Mouse (Mus musculus): ENCODE measurements around the gene Ppp4r4. TPM values are rescaled to one million over a fixed set of nuclear protein-coding genes. Genes with fewer than 3 reads are reported as not detected.

Ppp4r4 gene
- total and polyA plus RNA-seq, 3 experiments = 1.0 to 3.0 TPM; not detected in 1

DNA sequence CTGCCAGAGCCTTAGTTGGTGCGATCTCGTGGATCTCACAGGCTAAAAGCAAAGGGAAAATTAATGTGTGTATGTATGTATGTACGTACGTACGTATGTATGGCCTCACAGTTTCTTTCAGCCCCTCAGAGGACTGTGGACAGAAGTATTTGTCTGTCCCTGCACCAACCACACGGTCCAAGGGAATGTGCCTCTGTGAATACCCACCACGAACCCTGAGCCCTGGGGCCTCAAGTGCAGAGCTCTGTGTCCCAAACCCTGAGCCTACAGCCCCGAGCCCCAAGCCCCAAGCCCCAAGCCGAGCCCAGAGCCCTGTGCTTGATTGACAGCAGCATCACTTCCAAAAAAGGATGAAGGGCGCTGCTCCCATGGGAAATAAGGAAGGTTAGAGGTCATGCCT is 125.9 kb downstream of the Ppp4r4 start:
- H3K27ac ChIP-seq (ENCODE audit: control insufficient read depth, low read depth, low read length) = no peak overlapping the region
- H3K9ac ChIP-seq (ENCODE audit: control insufficient read depth, low read depth, low read length, poor library complexity, severe bottlenecking) = no peak overlapping the region
- H3K79me2 ChIP-seq (ENCODE audit: control insufficient read depth, insufficient read depth, low read length, poor library complexity) = no peaks in the 10 kb centered on the region
- DNase-seq (ENCODE audit: low read depth, low spot score) = no peak
- no peak overlapping the region for H3K4me3 ChIP-seq (ENCODE audit: control insufficient read depth in 1 of 2, insufficient read depth in 1 of 2, low read depth in 2 of 2, low read length in 2 of 2)
- no peaks in the 10 kb centered on the region for H3K27me3 ChIP-seq (ENCODE audit: control insufficient read depth in 1 of 2, insufficient read depth in 2 of 2, low read length in 2 of 2)
- TF ChIP-seq MYB (IDR thresholded peaks at IDR 0.05; ENCODE audit: low read depth, low read length) (no peak), ZNF384 (IDR thresholded peaks at IDR 0.05; ENCODE audit: low read depth, low read length) (no peak), CHD2 (IDR thresholded peaks at IDR 0.05; ENCODE audit: low read length) (no peak), RCOR1 (IDR thresholded peaks at IDR 0.05; ENCODE audit: low read depth, low read length) (no peak), MEF2A (IDR thresholded peaks at IDR 0.05; ENCODE audit: extremely low read depth, insufficient replicate concordance, low read depth, low read length, poor library complexity, severe bottlenecking) (no peak), ZKSCAN1 (IDR thresholded peaks at IDR 0.05; ENCODE audit: low read depth, low read length) (no peak), MAX (IDR thresholded peaks at IDR 0.05; ENCODE audit: low read length) (no peak), BHLHE40 (IDR thresholded peaks at IDR 0.05; ENCODE audit: borderline replicate concordance, low read depth, low read length) (no peak), POLR2A (IDR thresholded peaks at IDR 0.05; ENCODE audit: control insufficient read depth in 1 of 2, insufficient read depth in 1 of 2, low read depth in 1 of 2, low read length in 2 of 2, poor library complexity in 1 of 2) (no peak), UBTF (IDR thresholded peaks at IDR 0.05; ENCODE audit: borderline replicate concordance, insufficient read depth, low read depth, low read length) (no peak)
- H3K4me1 ChIP-seq (ENCODE audit: control insufficient read depth in 1 of 2, insufficient read depth in 2 of 2, low read length in 2 of 2) = no peaks in the 10 kb centered on the region
- no peaks in the 10 kb centered on the region for H3K36me3 ChIP-seq (ENCODE audit: control insufficient read depth in 1 of 2, insufficient read depth in 2 of 2, low read length in 2 of 2)
- H3K9me3 ChIP-seq (replicated peaks; ENCODE audit: insufficient read depth, low read length) = no peaks in the 10 kb centered on the region

DNA sequence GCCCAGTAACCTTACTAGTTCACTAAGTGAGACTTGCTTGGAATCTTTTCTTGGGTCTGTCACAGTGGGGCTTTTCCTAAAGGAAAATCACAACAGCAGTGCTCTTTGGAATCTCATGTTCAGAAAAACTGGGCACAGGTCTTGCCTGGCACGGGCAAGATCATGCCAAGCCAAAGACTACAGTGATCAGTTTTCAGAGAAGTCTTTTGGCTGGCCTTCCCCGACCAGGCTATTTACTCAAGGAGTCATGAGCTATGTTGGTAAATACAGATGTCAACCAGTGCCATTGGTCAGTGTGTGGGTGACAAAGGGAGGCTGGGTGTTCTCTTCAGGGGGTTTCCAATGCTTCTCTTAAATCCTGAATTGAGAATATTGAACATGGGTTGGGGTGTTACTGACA is 127.1 kb downstream of the Ppp4r4 start:
- Histone ChIP-seq H3K27me3 (ENCODE audit: control insufficient read depth in 1 of 2, insufficient read depth in 2 of 2, low read length in 2 of 2) (no peaks in the 10 kb centered on the region), H3K79me2 (ENCODE audit: control insufficient read depth, insufficient read depth, low read length, poor library complexity) (no peaks in the 10 kb centered on the region), H3K9ac (ENCODE audit: control insufficient read depth, low read depth, low read length, poor library complexity, severe bottlenecking) (no peak overlapping the region), H3K27ac (ENCODE audit: control insufficient read depth, low read depth, low read length) (no peak overlapping the region), H3K36me3 (ENCODE audit: control insufficient read depth in 1 of 2, insufficient read depth in 2 of 2, low read length in 2 of 2) (no peaks in the 10 kb centered on the region), H3K4me3 (ENCODE audit: control insufficient read depth in 1 of 2, insufficient read depth in 1 of 2, low read depth in 2 of 2, low read length in 2 of 2) (no peak overlapping the region), H3K9me3 (replicated peaks; ENCODE audit: insufficient read depth, low read length) (no peaks in the 10 kb centered on the region), H3K4me1 (ENCODE audit: control insufficient read depth in 1 of 2, insufficient read depth in 2 of 2, low read length in 2 of 2) (no peaks in the 10 kb centered on the region)
- no peak for DNase-seq (ENCODE audit: low read depth, low spot score)
- TF ChIP-seq MAX (IDR thresholded peaks at IDR 0.05; ENCODE audit: low read length) (no peak), TAL1 (IDR thresholded peaks at IDR 0.05; ENCODE audit: low read length) (no peak), SMC3 (IDR thresholded peaks at IDR 0.05; ENCODE audit: low read depth, low read length) (no peak), GABPA (IDR thresholded peaks at IDR 0.05; ENCODE audit: low read depth, low read length) (no peak), POLR2AphosphoS5 (IDR thresholded peaks at IDR 0.05; ENCODE audit: borderline replicate concordance, low read depth, low read length) (no peak), USF2 (IDR thresholded peaks at IDR 0.05; ENCODE audit: borderline replicate concordance in 1 of 2, insufficient read depth in 1 of 2, low read depth in 1 of 2, low read length in 2 of 2) (no peak), JUND (IDR thresholded peaks at IDR 0.05; ENCODE audit: low read depth, low read length) (no peak), RAD21 (IDR thresholded peaks at IDR 0.05; ENCODE audit: low read depth, low read length) (no peak), ZKSCAN1 (IDR thresholded peaks at IDR 0.05; ENCODE audit: low read depth, low read length) (no peak), GATA1 (IDR thresholded peaks at IDR 0.05; ENCODE audit: low read depth, low read length) (no peak), HCFC1 (IDR thresholded peaks at IDR 0.05; ENCODE audit: low read depth, low read length) (no peak), MXI1 (IDR thresholded peaks at IDR 0.05; ENCODE audit: low read depth, low read length) (no peak), POLR2A (IDR thresholded peaks at IDR 0.05; ENCODE audit: control insufficient read depth in 1 of 2, insufficient read depth in 1 of 2, low read depth in 1 of 2, low read length in 2 of 2, poor library complexity in 1 of 2) (no peak), ZC3H11A (IDR thresholded peaks at IDR 0.05; ENCODE audit: low read depth, low read length) (no peak), NELFE (IDR thresholded peaks at IDR 0.05; ENCODE audit: low read depth, low read length) (no peak), TCF12 (IDR thresholded peaks at IDR 0.05; ENCODE audit: low read depth, low read length) (no peak), E2F4 (IDR thresholded peaks at IDR 0.05; ENCODE audit: borderline replicate concordance, low read depth, low read length) (no peak), ETS1 (IDR thresholded peaks at IDR 0.05; ENCODE audit: low read depth, low read length) (no peak), ZMIZ1 (IDR thresholded peaks at IDR 0.05; ENCODE audit: low read depth, low read length) (no peak), MAFK (IDR thresholded peaks at IDR 0.05; ENCODE audit: borderline replicate concordance, low read depth, low read length) (no peak)

Measured in MEL (cell line).